Mouse (Mus musculus): ENCODE data around the gene Tmem14a. TPM values are rescaled to one million over a fixed set of nuclear protein-coding genes. Genes with fewer than 3 reads are reported as not detected.
A peak's percentile ranks its signal among the peaks of the same experiment; 100 is the strongest.
"Not testable (repeated sequence)": the region's sequence is repeated elsewhere in the genome, so short reads cannot be mapped to it uniquely, and the experiment has no call there.

Tmem14a gene
- total RNA-seq, 2 experiments from 2014 or later, result 44.2 to 49.1 TPM

DNA sequence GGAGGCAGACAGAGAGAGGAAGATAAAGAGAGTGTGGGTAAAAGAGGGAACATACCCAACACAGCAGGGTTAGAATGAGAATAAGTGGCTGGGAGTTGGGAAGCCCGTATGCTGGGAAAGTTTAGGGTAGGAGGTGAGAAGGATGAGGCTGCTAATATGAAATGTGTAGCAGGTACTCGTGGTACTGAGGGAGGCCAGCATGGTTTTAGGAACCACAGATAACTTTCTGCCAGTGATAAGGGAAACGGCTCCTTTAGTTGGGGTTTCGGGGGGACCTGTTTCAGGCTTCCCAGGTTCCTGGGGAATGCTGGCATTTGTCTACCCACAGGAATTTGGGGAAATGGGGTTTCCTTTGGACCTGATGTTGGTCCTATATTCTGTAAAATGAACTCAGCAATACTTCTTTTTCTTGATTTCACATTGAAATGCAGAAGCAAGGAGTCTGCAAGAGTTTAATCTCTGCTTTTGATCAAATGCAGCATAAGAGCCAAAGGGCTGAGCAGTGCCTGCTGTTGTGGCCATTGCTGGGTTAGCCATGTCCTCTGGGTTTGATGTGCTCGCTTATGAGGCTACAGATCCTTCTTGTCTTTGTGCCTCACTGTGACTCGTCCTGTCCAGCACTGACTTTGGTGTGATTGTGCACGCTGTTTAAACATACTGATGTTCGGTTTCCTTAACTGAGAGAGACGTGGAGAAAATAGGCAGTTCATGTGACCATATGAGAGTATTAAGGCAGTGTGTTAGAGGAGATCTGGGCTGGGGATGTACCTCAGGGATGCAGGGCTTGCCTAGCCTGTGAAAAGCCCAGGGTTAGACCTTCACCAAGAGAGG, 30.4 kb downstream of the Tmem14a start:
- peak in 1 of 2 experiments; percentile 55 for DNase-seq (ENCODE audit: low spot score in 2 of 2)

GRCm38 (mm10) chr1:21251661-21252060, 33.3 kb downstream of the Tmem14a start:
- DNase-seq (ENCODE audit: low spot score in 2 of 2), result no peak
- intact Hi-C loops (cut with DNase I), result no loop called here

More for the DNA sequence above, 30.4 kb downstream of the Tmem14a start:
- intact Hi-C loops (cut with DNase I), result no loop called here

GRCm38 (mm10) chr1:21252566-21253302, 34.4 kb downstream of the Tmem14a start:
- intact Hi-C loops (cut with DNase I), result no loop called here

DNA sequence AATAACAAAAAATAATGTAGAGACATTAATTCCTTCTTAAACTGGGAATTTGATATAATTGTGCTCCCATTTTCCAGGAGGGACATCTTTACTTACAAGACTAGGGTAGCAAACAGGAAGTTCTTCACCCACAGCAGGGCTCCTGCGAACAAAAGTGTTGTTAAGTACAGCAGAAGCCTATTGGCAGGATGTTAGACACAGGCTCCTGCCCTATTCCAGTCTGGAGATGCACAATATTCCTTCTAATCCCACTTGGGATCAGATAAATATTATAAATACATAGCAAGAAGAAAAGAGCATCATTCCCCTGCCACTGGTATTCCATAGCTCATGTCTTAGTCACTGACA, 34.9 kb downstream of the Tmem14a start:
- DNase-seq (ENCODE audit: low spot score in 2 of 2), result no peak
- intact Hi-C loops (cut with DNase I), result no loop called here

More at GRCm38 (mm10) chr1:21252566-21253302, 34.4 kb downstream of the Tmem14a start:
- no peak for DNase-seq (ENCODE audit: low spot score in 2 of 2)

DNA sequence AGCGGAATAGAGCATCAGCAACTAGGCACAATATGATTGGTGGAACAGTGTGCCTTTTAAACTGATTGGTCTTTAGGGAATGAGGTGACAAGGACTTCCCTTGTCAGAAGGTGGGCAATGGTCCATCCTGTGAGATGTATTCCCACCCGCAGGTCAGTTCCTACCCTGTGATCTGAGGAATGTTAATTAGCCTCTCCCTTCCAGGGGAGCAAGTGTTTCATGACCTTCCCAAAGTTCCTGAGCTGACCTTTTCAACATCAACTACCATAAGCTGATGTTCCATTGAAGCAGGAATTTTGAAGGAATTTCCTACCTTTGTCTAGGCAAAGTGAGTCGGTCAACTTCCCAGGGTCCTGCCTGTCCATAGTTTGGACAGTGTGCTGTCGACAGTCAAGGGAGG, 35.5 kb downstream of the Tmem14a start:
- intact Hi-C loops (cut with DNase I), result no loop called here
- no peak for DNase-seq (ENCODE audit: low spot score in 2 of 2)

GRCm38 (mm10) chr1:21255625-21256345, 37.4 kb downstream of the Tmem14a start:
- intact Hi-C loops (cut with DNase I), result no loop called here
- no peak for DNase-seq (ENCODE audit: low spot score in 2 of 2)

GRCm38 (mm10) chr1:21256391-21256790, 38.0 kb downstream of the Tmem14a start:
- intact Hi-C loops (cut with DNase I), result no loop called here
- DNase-seq (ENCODE audit: low spot score in 2 of 2), result no peak

- intact Hi-C loops (cut with DNase I), result no loop called here
Observed at GRCm38 (mm10) chr1:21256871-21257270, 38.5 kb downstream of the Tmem14a start.

DNA sequence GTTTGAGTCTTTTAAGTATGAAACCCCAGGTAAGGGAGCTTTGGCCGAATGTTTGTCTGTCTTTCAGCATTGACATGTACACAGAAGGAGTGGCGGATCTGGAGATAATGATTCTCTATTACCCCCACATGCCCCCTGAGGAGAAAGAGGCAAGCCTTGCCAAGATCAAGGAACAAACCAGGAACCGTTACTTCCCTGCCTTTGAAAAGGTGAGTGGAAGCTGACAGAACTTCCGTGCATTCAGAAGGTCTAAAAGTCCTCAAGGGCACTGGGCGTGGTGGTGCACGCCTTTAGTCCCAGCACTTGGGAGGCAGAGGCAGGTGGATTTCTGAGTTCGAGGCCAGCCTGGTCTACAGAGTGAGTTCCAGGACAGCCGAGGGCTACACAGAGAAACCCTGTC, 41.6 kb downstream of the Tmem14a start:
- DNase-seq (ENCODE audit: low spot score in 2 of 2); intact Hi-C loops (cut with DNase I): not testable (repeated sequence)

More at GRCm38 (mm10) chr1:21256871-21257270, 38.5 kb downstream of the Tmem14a start:
- no peak for DNase-seq (ENCODE audit: low spot score in 2 of 2)

GRCm38 (mm10) chr1:21262401-21262800, 44.0 kb downstream of the Tmem14a start:
- intact Hi-C loops (cut with DNase I), result no loop called here
- no peak for DNase-seq (ENCODE audit: low spot score in 2 of 2)

DNA sequence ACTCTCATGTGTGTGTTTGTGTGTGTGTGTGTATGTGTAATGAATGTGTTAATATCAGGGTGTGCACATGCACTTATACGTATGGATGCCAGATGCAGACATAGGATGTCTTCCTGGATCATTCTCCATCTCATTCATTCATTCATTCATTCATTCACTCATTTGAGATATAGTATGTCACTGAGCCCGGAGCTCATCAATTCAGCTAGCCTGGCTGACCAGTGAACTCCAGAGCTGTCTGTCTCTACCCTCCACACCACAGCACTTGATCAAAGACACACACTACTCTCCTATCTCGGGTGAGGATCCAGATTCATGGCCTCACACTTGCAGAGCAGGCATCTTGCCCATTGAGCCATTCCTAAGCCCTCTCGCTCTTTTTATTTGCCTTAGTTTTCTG, 45.6 kb downstream of the Tmem14a start:
- intact Hi-C loops (cut with DNase I), result no loop called here
- DNase-seq (ENCODE audit: low spot score in 2 of 2), result no peak

- intact Hi-C loops (cut with DNase I), result no loop called here
- DNase-seq (ENCODE audit: low spot score in 2 of 2), result no peak
Observed at GRCm38 (mm10) chr1:21264747-21265146, 46.4 kb downstream of the Tmem14a start.

DNA sequence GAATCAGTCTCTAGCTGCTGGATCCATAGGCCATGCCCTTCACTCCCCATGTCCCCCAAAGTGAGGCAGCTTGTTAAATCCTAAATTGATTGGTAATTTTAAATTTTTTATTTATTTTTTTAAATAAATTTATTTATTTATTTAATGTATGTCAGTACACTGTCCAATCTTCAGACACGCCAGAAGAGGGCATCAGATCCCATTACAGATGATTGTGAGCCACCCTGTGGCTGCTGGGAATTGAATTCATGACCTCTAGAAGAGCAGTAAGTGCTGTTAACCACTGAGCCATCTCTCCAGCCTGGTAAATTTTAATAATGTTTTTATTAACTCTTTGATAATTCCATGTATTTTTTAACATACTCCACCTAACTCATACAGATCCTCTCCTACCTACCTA, 48.4 kb downstream of the Tmem14a start:
- intact Hi-C loops (cut with DNase I), result no loop called here
- no peak for DNase-seq (ENCODE audit: low spot score in 2 of 2)

DNA sequence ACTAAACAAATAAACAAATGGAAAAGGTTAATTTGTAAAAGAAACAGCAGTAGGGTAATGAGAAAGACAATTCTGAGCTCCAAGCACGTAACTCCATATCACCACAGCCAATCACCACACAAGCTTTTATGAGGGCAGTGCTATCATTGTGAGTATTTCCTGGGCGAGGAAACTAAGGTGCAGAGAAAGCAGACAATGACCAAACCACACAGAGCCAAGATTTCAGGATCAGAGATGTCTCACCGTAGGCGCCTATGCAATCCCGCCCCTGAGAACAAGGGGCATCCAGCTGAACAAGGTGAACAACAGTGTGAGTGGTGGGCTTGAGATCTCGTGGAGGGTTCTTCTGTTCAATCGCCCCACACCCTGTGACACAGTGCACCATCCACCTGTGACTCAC, 49.1 kb downstream of the Tmem14a start:
- intact Hi-C loops (cut with DNase I); DNase-seq (ENCODE audit: low spot score in 2 of 2): not testable (repeated sequence)

- intact Hi-C loops (cut with DNase I), result loop anchor here (1.0 to 5.0 kb wide), 3 partner anchors 53 to 334 kb away; partner anchors contain the start of gene Tmem14a
- DNase-seq (ENCODE audit: low spot score in 2 of 2), result peak; percentile 49 to 69
Observed at GRCm38 (mm10) chr1:21271343-21272055, 53.1 kb downstream of the Tmem14a start.

GRCm38 (mm10) chr1:21272056-21272431, 53.7 kb downstream of the Tmem14a start:
- intact Hi-C loops (cut with DNase I), result loop anchor here (5.0 kb wide), 1 partner anchor 335 kb away; no protein-coding TSS in a partner anchor
- DNase-seq (ENCODE audit: low spot score in 2 of 2), result peak in 1 of 2 experiments; percentile 24

- peak in 1 of 2 experiments; percentile 52 for DNase-seq (ENCODE audit: low spot score in 2 of 2)
Observed at GRCm38 (mm10) chr1:21273091-21273490, 54.7 kb downstream of the Tmem14a start.

DNA sequence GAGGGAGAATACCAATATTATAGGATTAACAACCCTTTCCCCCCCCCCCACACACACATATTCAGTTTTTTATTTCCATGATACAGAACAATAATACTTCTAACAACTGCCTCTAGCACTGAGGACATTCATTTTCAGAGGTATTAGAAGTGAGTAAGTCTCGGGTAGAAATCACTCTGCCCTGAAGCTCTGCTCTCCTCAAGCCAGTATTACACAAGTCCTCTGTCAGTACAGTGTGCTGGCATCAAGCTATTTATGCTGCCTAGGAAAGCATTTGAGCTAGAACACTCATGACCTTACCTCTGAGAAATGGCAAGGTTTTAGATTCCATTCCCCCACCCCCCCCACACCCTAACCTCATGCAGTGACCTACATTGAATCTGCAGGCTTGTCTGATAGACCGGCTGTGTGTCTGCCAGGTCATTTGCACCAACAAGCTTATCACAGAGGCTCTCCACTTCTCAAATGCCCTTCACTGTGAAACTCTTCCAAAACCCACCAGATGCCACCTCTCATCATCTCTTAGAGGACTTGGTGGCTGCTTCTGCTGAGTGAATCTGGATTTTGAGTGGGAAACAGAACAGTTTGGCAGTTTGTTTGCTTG, 56.2 kb downstream of the Tmem14a start:
- intact Hi-C loops (cut with DNase I), result loop anchor here (5.0 kb wide), 1 partner anchor 337 kb away; no protein-coding TSS in a partner anchor

More at GRCm38 (mm10) chr1:21273091-21273490, 54.7 kb downstream of the Tmem14a start:
- intact Hi-C loops (cut with DNase I), result loop anchor here (5.0 kb wide), 1 partner anchor 336 kb away; no protein-coding TSS in a partner anchor

DNA sequence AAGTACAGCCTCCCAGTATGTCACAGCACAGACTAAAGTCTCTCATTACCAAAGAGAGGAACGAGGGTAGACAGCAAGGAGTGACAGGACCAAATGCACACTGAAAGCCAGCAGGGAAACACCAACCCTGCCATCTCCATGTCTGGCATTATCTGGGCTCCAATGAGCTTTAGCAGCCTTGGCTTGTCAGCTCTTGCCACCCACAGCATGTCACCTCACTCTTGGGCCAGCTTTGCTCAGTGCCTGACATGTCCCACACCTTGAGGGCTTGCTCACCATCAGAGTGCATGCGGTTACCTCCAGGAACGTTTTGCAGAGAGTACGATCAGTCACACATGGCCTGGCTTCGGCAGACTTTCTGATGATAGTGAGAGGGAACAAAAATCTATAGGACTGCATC, 57.0 kb downstream of the Tmem14a start:
- intact Hi-C loops (cut with DNase I), result not testable (repeated sequence)
- DNase-seq (ENCODE audit: low spot score in 2 of 2), result peak in 1 of 2 experiments; percentile 8

More for the DNA sequence above, 56.2 kb downstream of the Tmem14a start:
- no peak for DNase-seq (ENCODE audit: low spot score in 2 of 2)

All from left cerebral cortex, postnatal 25 days (tissue).